Mouse (Mus musculus) lung, postnatal 0 days (tissue): ENCODE data around the gene Ext2.

Experiments
- CTCF ChIP-seq: IDR thresholded peaks from 2 replicates; pipeline ENCODE4 v1.5.1; 2016; ENCODE audit warnings: antibody characterized with exemption, mild to moderate bottlenecking
- EP300 ChIP-seq: IDR thresholded peaks from 2 replicates; pipeline ENCODE4 v1.6.1; 2016; ENCODE audit warnings: antibody characterized with exemption, mild to moderate bottlenecking, control low read depth

DNA sequence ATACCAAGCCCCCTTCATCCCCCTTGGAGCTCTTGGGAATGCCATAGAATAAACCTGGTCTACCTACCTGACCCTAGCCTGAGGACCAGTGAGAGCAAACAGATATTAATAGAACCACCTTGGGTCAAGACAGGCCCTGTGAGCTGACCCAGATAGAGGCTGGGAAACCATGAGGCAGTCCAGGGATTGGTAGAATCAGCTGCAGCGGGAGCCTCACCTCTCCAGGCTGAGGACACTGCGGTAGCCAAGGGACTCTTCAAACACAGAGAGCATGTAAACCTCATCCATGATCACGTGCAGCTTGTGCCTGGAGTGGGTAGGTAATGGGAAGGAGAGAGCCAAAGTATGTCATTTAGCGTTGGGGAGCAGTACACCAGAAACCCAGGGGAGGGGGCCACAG is 16.6 kb upstream of the Ext2 start:
- TF ChIP-seq CTCF = no peak
- no peak for TF ChIP-seq EP300
